Mouse (Mus musculus): ENCODE data around the gene Slc2a9. TPM values are rescaled to one million over a fixed set of nuclear protein-coding genes. Genes with fewer than 3 reads are reported as not detected.

The Slc2a9 gene
- polyA plus RNA-seq, 1 experiment from 2014 or later: 0.15 TPM

DNA sequence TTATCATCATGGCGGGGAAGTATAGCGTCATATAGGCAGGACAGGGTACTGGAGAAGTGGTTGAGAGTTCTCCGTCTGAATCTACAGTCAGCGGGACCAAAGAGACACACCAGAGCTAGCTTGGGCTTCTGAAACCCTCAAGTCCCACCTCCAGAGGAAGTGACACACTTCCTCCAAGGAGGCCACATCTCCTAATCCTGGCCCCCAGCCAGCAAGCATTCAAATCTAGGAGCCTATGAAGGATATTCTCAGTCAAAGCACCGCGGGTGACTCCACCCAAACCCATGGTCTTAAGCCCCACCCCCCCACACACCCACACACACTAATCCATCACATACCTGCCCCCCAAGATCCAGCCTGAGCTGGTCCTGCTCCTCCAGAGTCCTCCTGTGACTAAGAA, 9.1 kb downstream of the Slc2a9 start:
- Histone ChIP-seq H3K4me2 (replicated peaks; ENCODE audit: low read depth, low read length) (no peak overlapping the region), H3K4me3 (ENCODE audit: low read depth, low read length) (no peak overlapping the region), H3K27ac (ENCODE audit: low read depth, low read length) (no peak overlapping the region), H3K9ac (ENCODE audit: low read depth, low read length) (no peak overlapping the region), H3K4me1 (replicated peaks; ENCODE audit: control insufficient read depth, insufficient read depth, low read length) (no peaks in the 10 kb centered on the region), H3K36me3 (ENCODE audit: control insufficient read depth, insufficient read depth, low read length) (no peaks in the 10 kb centered on the region), H3K9me3 (ENCODE audit: control insufficient read depth, low read length) (no peaks in the 10 kb centered on the region), H3K27me3 (ENCODE audit: control insufficient read depth, insufficient read depth, low read length) (no peaks in the 10 kb centered on the region)
- DNase-seq (ENCODE audit: low spot score) (no peak), ATAC-seq (ENCODE audit: low FRiP score) (no peak)
- WGBS: 89% methylated on average over 6 of the region's 6 CpGs

DNA sequence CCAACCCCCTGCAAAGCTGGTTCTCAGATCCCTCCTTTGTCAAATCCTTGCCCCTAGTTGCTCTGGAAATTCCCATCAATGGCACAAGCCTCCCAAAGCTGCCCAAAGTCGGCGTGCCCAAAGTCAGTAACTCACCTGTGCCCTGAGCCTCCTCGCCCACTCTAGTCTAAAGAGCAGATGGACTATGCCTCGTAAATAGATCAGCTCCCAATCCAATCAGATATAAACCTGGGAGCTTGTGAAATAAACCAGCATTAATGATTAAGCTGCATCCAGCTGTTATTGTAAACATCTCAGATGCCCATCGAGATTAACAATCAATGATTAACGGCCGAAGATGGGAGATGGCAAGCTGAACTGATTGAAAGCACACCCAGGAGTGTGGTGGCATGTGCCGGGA, 11.2 kb downstream of the Slc2a9 start:
- H3K4me3 ChIP-seq (ENCODE audit: low read depth, low read length): no peak overlapping the region
- H3K9ac ChIP-seq (ENCODE audit: low read depth, low read length): no peak overlapping the region
- WGBS: 80% methylated on average over 8 of the region's 8 CpGs
- DNase-seq (ENCODE audit: low spot score) (no peak), ATAC-seq (ENCODE audit: low FRiP score) (no peak)
- H3K36me3 ChIP-seq (ENCODE audit: control insufficient read depth, insufficient read depth, low read length): no peaks in the 10 kb centered on the region
- no peak overlapping the region for H3K27ac ChIP-seq (ENCODE audit: low read depth, low read length)
- no peaks in the 10 kb centered on the region for H3K27me3 ChIP-seq (ENCODE audit: control insufficient read depth, insufficient read depth, low read length)
- H3K9me3 ChIP-seq (ENCODE audit: control insufficient read depth, low read length): no peaks in the 10 kb centered on the region
- no peaks in the 10 kb centered on the region for H3K4me1 ChIP-seq (replicated peaks; ENCODE audit: control insufficient read depth, insufficient read depth, low read length)
- no peak overlapping the region for H3K4me2 ChIP-seq (replicated peaks; ENCODE audit: low read depth, low read length)

DNA sequence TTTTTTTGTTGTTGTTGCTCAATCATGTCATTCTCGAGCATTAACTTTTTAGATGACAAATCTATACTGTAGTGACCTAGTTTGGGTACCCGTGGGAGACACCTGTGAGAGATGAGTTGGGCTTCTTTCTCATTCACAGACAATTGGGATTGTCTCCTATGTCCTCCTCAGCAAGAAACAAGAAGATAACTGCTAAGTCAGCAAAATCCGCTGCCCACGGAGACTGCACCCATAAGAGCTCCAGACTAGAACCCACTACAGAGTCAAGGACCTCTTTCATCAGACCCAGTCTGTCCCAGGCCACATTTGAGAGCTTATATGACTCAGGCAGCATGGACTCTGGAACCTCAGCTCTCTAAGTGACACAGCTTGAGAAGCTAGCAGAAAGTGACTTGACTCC, 13.2 kb downstream of the Slc2a9 start:
- 88% methylated on average over 4 of the region's 4 CpGs for WGBS
- no peak overlapping the region for H3K27ac ChIP-seq (ENCODE audit: low read depth, low read length)
- H3K4me2 ChIP-seq (replicated peaks; ENCODE audit: low read depth, low read length): no peak overlapping the region
- H3K4me3 ChIP-seq (ENCODE audit: low read depth, low read length): no peak overlapping the region
- ATAC-seq (ENCODE audit: low FRiP score) (no peak), DNase-seq (ENCODE audit: low spot score) (no peak)
- H3K9ac ChIP-seq (ENCODE audit: low read depth, low read length): no peak overlapping the region
- no peaks in the 10 kb centered on the region for H3K4me1 ChIP-seq (replicated peaks; ENCODE audit: control insufficient read depth, insufficient read depth, low read length)
- no peaks in the 10 kb centered on the region for H3K27me3 ChIP-seq (ENCODE audit: control insufficient read depth, insufficient read depth, low read length)
- no peaks in the 10 kb centered on the region for H3K9me3 ChIP-seq (ENCODE audit: control insufficient read depth, low read length)
- no peaks in the 10 kb centered on the region for H3K36me3 ChIP-seq (ENCODE audit: control insufficient read depth, insufficient read depth, low read length)

DNA sequence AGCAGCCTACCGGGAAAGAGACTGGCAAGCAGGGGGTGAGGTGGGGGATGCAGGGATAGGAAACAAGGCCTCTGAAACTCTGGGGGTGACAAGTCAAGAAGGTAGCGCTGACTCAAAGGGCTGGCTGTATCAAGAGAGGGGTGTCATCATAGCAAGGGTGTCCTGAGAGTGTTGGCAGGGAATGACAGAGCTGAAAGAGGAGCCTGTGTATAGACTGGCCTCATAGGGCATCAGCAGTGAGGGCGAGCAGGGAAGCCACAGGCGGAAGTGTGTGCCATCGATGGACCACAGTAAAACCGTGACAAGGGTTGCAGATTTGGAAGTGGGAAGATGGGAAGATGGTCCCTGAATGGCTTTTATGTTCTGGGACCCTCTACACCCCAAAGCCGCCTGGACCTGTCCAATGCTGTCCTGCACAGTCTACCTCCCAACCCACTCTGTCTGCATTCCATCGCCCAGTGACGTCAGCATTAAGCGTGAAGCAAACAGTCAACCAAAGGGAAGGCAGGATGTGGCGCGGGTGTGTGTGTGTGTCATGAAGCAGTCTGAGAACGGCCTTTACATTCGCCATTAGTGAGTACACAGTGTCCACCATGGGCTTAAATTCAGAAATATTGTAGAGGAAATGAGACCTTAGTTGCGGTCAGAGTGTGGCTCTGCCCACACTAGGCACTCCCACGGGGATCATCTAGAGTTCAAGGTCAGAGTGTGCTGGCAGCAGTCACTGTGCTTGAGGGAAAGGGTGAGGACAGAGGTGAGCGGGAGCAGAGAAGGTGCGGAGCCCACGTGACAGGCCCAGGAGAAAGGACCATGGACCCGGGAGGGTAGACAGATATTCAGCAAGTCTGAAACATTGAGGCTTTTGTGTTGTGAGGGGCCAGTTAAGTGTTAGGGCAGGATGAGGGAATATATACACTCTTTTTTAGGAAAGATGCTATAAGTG, 14.0 kb downstream of the Slc2a9 start:
- H3K27ac ChIP-seq (ENCODE audit: low read depth, low read length): no peak overlapping the region
- DNase-seq (ENCODE audit: low spot score): no peak
- no peak overlapping the region for H3K9ac ChIP-seq (ENCODE audit: low read depth, low read length)
- no peak overlapping the region for H3K4me3 ChIP-seq (ENCODE audit: low read depth, low read length)
- no peaks in the 10 kb centered on the region for H3K36me3 ChIP-seq (ENCODE audit: control insufficient read depth, insufficient read depth, low read length)
- no peak overlapping the region for H3K4me2 ChIP-seq (replicated peaks; ENCODE audit: low read depth, low read length)
- WGBS: 83% methylated on average over 20 of the region's 20 CpGs
- H3K4me1 ChIP-seq (replicated peaks; ENCODE audit: control insufficient read depth, insufficient read depth, low read length): no peaks in the 10 kb centered on the region
- no peaks in the 10 kb centered on the region for H3K9me3 ChIP-seq (ENCODE audit: control insufficient read depth, low read length)
- no peak for ATAC-seq (ENCODE audit: low FRiP score)
- no peaks in the 10 kb centered on the region for H3K27me3 ChIP-seq (ENCODE audit: control insufficient read depth, insufficient read depth, low read length)

- Histone ChIP-seq H3K4me2 (replicated peaks; ENCODE audit: low read depth, low read length) (no peak overlapping the region), H3K27me3 (ENCODE audit: control insufficient read depth, insufficient read depth, low read length) (no peaks in the 10 kb centered on the region), H3K4me3 (ENCODE audit: low read depth, low read length) (no peak overlapping the region), H3K9ac (ENCODE audit: low read depth, low read length) (no peak overlapping the region), H3K4me1 (replicated peaks; ENCODE audit: control insufficient read depth, insufficient read depth, low read length) (no peaks in the 10 kb centered on the region), H3K9me3 (ENCODE audit: control insufficient read depth, low read length) (no peaks in the 10 kb centered on the region), H3K36me3 (ENCODE audit: control insufficient read depth, insufficient read depth, low read length) (no peaks in the 10 kb centered on the region), H3K27ac (ENCODE audit: low read depth, low read length) (no peak overlapping the region)
- WGBS: 51% methylated on average over 5 of the region's 6 CpGs
- DNase-seq (ENCODE audit: low spot score) (no peak), ATAC-seq (ENCODE audit: low FRiP score) (no peak)
These were observed 14.9 kb downstream of the Slc2a9 start for GRCm38 (mm10) chr5:38488026-38488425.

GRCm38 (mm10) chr5:38487247-38487646, 15.7 kb downstream of the Slc2a9 start:
- H3K27ac ChIP-seq (ENCODE audit: low read depth, low read length): no peak overlapping the region
- H3K4me3 ChIP-seq (ENCODE audit: low read depth, low read length): no peak overlapping the region
- H3K9me3 ChIP-seq (ENCODE audit: control insufficient read depth, low read length): no peaks in the 10 kb centered on the region
- ATAC-seq (ENCODE audit: low FRiP score) (no peak), DNase-seq (ENCODE audit: low spot score) (no peak)
- no peaks in the 10 kb centered on the region for H3K4me1 ChIP-seq (replicated peaks; ENCODE audit: control insufficient read depth, insufficient read depth, low read length)
- H3K4me2 ChIP-seq (replicated peaks; ENCODE audit: low read depth, low read length): no peak overlapping the region
- 85% methylated on average over 4 of the region's 4 CpGs for WGBS
- no peak overlapping the region for H3K9ac ChIP-seq (ENCODE audit: low read depth, low read length)
- H3K27me3 ChIP-seq (ENCODE audit: control insufficient read depth, insufficient read depth, low read length): no peaks in the 10 kb centered on the region
- H3K36me3 ChIP-seq (ENCODE audit: control insufficient read depth, insufficient read depth, low read length): no peaks in the 10 kb centered on the region

DNA sequence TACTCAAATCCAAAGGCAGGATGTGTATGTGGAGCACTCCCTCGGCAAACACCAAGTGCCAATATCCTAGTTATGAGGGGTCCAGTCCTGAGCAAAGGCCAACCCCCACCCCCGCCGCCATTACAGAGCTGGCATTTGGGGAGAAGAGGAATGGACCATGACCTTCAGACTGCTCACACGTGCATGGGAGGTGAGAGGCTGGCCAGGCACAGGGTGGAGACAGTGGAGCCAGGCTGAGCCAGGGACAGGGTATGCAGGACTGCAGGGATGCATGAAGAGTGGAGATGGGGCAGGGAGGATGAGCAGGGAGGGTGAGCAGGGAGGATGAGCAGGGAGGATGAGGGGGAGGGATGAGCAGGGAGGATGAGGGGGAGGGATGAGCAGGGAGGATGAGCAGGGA, 17.0 kb downstream of the Slc2a9 start:
- H3K27me3 ChIP-seq (ENCODE audit: control insufficient read depth, insufficient read depth, low read length): no peaks in the 10 kb centered on the region
- no peaks in the 10 kb centered on the region for H3K4me1 ChIP-seq (replicated peaks; ENCODE audit: control insufficient read depth, insufficient read depth, low read length)
- no peak overlapping the region for H3K4me3 ChIP-seq (ENCODE audit: low read depth, low read length)
- H3K9me3 ChIP-seq (ENCODE audit: control insufficient read depth, low read length): no peaks in the 10 kb centered on the region
- H3K27ac ChIP-seq (ENCODE audit: low read depth, low read length): no peak overlapping the region
- no peak overlapping the region for H3K4me2 ChIP-seq (replicated peaks; ENCODE audit: low read depth, low read length)
- H3K36me3 ChIP-seq (ENCODE audit: control insufficient read depth, insufficient read depth, low read length): no peaks in the 10 kb centered on the region
- ATAC-seq (ENCODE audit: low FRiP score): no peak
- WGBS: 78% methylated on average over 4 of the region's 4 CpGs
- no peak overlapping the region for H3K9ac ChIP-seq (ENCODE audit: low read depth, low read length)
- DNase-seq (ENCODE audit: low spot score): no peak

DNA sequence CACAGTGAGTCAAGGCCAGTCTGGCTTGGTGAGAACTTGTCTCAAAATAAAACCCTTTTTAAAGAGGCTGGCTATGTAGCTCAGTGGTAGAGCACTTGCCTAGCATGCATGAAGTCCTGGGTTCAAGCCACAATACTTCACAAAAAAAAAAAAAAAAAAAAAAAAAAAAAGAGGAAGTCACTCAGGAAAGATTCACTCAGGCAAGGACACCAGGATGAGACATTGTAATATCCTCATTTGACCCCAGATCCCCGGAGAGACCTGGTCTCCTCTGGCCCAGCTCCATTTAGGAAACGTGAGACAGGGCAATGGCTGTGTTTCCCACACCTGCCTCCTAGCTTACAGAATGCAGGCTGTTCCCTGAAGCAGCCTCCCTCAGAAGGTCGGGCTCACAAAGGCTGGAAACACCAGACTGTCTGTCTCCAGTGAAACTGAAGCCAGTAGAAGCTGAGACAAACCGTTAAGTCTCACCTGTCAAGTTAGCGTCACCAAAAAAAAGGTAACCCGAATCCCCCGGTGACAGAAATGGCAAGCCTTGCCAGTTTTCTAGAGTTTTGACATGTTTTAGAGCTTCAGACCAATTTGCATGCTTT, 19.3 kb downstream of the Slc2a9 start:
- no peak overlapping the region for H3K4me3 ChIP-seq (ENCODE audit: low read depth, low read length)
- DNase-seq (ENCODE audit: low spot score) (no peak), ATAC-seq (ENCODE audit: low FRiP score) (no peak)
- no peaks in the 10 kb centered on the region for H3K27me3 ChIP-seq (ENCODE audit: control insufficient read depth, insufficient read depth, low read length)
- peaks cover 3% of the 10 kb centered on the region; the same call in 1 of the 2 replicates for H3K4me1 ChIP-seq (replicated peaks; ENCODE audit: control insufficient read depth, insufficient read depth, low read length)
- H3K36me3 ChIP-seq (ENCODE audit: control insufficient read depth, insufficient read depth, low read length): no peaks in the 10 kb centered on the region
- 67% methylated on average over 7 of the region's 7 CpGs for WGBS
- no peaks in the 10 kb centered on the region for H3K9me3 ChIP-seq (ENCODE audit: control insufficient read depth, low read length)
- no peak overlapping the region for H3K27ac ChIP-seq (ENCODE audit: low read depth, low read length)
- no peak overlapping the region for H3K9ac ChIP-seq (ENCODE audit: low read depth, low read length)
- H3K4me2 ChIP-seq (replicated peaks; ENCODE audit: low read depth, low read length): no peak overlapping the region

All from hindbrain, embryonic 11.5 days (tissue).